Mouse (Mus musculus): ENCODE results near the gene Slc17a9.

Gene Slc17a9

DNA sequence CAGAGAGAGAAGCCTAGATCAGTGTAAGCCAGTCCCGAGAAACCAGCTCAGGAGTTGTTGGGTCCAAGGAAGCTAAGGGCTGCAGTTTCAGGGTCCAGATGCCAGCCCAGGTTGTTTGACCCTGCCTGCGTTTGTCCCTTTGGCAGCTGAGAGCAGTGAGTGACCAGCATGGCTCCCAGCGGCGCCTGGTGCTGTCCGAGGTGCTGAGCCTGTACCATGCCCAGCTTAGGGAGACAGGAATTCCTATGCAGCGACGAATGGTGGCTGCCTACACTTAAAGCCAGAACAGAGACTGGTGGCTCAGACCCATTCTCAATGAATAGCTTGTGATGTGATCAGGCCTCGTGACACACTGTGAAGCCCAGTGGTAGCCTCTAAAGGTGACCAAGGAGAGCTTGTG lies 30.8 kb downstream of the Slc17a9 start:
- no peak for DNase-seq

DNA sequence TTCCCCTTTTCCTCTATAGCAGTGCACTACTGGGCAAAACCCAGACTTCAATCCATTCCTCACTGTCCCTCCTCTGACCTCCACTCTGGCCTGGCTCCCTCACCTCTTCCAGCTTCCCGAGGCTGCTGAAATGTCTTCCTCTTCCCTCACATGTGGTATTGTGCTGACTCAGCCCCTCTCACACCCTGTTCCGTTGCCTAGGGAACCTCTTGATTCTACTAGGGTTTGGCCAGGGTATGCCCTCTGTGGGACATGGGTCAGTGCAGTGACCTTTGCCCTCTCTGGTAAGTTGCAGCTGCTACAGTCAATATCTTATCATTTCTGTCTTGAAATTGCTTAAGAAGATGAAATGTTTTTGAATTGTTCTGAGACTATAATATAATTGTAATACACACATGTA lies 31.7 kb downstream of the Slc17a9 start:
- DNase-seq, result no peak

DNA sequence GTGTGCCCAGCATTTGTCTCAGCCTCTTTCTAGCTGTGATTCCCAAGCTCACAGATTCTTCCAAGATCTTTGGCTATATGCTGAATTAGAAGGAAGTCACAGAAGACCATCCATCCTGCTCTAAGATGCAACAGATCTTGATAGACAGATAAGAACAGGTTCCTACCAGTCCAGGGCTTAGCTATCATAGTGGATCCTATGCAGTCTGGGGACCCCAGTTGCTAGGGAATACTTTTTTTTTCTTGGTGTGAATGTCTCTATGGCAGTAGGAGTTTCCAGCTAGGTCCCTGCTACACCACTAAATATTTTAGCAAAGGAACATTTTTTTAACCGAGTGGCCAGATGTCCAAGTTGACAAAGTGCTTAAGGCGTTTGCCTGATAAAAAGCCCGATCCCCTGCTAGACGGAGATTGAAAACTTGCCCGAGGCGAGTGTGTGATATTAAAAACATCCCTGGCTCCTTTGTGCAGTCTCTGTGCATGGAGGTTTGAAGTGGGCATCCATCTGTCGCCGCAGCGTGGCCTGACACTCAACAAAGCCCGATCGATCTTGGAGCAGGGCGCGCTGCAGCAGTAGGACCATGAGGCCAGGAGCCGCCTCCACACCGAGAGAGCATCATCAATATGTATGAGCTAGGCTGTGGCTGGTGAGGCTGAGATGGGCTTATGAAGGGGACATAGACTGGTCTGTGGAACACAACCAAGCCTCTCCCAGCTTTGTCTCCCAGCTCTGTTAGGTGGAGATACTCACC lies 33.6 kb downstream of the Slc17a9 start:
- no peak for DNase-seq

DNA sequence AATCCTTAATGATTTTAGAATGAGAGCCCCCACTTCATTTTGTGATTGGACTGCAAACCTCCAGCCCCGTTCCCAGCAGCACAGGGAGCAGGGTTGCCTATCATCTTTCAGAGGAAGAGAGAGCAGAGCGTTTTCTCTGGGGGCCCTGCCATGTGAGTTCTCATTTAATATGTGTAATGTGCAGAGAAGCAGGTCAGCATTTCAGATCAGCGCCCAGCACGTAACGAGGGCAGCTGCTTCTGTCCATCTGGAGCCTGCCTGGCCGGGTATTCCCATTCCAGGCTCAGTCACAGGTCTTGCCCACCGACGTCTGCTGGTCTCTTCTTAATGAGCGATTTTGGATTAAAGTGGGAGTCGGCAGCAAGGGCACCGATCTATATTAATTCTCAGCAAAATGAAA lies 39.9 kb downstream of the Slc17a9 start:
- no peak for DNase-seq

DNA sequence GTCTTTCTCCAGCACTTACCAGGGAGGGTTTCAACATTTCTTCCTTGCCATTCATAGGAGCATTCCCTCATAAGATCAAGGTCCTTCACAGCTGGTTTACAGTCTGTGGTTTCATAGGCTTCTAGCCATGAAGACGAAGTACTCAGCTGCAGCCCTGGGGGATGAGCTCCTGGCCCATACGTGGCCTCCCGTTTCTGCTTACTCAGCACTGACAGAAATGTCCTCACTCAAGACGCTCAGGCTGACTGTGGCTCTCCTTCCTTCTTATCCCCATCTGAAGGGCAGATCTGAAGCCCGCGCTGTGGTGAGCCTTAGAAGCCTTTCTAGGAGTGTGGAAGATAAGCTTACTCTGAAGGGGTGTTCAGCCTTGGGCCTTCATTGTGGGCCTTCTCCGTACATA lies 40.6 kb downstream of the Slc17a9 start:
- no peak for DNase-seq

DNA sequence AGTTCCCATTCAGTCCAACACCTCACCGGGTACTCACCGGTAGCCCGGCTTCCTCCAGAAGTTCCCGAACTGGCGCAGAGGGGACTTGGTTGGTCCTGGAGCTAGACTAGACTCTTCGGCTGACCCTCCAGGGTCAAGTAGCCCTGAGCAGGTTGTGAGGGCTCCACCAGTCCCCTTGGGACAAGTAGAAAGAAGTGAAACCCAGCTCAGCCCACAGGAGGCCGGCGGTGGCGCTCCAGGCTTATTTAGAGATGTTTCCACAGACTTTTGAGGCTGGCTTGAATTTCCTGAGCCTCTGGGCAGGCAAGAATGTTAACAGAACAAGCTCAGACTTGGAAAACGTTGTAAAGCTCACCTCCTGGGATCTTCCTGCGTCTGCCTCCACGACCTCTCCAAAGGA lies 50.2 kb downstream of the Slc17a9 start:
- no peak for DNase-seq

DNA sequence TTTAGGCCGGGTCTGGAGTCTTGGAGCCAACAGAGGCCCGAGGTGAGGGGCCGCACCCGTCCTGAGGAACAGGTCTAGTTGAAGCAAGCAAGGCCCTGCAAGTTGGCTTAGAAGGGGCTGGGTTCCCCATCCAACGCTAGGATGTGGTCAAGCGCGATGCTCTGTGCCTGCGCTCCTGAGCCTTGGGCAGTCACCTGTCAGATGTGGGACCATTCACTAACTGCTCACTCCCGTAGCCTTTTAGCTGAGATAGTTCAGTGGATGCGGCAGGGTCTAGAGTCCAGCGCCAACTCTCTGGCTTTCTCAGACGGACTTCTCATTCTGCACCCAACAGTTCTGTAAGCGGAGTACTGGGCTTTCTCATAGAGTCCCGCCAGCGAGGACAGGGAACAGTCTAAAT lies 50.6 kb downstream of the Slc17a9 start:
- no peak for DNase-seq

DNA sequence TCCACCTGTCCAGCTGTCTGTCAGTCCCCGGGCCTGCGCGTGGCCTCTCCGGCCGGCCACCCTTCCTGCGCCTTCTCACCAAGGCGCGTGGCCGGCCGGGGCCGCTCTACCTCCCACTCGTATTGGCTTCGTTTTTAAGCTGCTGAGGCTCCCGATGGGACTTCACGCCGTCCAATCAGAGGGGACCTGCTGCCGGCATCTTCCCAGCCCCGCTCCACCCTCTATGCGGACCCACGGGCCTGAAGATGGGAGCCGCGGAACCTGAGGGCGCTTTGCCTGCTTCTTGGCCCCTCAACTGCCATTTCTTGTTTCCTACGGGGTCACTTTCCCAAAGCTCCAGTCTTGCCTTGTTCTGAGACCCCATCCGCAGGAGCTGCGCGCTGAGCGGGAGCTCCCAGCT lies 51.7 kb downstream of the Slc17a9 start, which contains the start of gene Bhlhe23:
Gene Bhlhe23 (minus strand): TSS at position 108 of the 400 bp plus-strand sequence.
- no peak for DNase-seq

DNA sequence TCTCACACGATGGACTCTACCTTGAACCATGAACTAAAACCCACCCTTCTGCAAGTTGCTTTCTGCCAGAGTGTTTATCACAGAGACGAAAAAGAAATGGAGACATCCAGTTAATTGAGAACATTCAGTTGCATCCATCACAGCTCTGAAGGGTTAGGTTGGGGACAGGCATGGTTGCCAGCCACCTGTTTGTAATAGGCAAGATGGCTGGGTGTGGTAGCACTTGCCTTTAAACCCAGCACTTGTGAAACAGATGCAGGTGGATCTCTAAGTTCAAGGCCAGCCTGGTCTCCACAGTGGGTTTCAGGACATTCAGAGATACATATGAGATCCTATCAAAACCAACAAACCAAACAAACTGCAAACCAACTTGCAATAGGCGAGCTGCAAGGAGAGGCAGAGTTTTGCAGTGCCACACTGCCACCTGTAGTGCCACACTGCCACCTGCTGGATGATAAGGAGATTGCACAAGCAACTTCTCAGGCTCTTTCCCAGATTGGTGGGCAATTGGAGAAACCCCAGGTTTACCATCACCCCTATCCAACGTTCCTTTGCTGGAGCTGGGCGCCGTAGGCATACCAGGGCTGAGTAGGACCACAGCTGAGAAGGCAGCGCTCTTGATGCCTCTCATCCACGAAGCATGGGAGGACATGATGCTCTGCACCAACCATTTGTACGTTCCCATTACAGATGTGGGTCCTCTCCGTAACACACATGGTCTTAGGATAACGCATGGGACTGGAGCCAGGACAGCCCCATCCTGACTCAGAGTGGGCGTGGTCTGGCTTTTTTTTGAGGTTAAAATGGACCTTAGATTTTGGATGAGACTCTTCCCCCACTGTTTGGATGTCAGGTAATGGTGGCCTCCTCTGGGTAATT lies 54.4 kb downstream of the Slc17a9 start:
- DNase-seq, result peak; percentile 91

DNA sequence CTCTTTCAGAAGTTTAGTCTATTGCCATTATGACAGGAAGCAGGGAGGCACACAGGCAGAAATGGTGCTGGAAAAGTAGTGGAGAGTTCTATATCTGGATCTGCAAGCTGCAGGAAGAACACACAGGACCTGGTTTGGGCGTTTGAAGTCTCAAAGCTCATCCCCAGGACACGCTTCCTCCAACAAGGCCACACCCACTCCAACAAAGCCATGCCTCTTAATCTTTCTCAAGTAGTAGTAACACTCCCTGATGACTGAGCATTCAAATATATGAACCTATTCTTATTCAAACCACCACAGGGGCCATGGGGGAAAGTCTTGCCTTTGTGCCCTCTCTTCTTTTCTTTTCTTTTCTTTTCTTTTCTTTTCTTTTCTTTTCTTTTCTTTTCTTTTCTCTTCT lies 55.2 kb downstream of the Slc17a9 start:
- DNase-seq, result no peak

DNA sequence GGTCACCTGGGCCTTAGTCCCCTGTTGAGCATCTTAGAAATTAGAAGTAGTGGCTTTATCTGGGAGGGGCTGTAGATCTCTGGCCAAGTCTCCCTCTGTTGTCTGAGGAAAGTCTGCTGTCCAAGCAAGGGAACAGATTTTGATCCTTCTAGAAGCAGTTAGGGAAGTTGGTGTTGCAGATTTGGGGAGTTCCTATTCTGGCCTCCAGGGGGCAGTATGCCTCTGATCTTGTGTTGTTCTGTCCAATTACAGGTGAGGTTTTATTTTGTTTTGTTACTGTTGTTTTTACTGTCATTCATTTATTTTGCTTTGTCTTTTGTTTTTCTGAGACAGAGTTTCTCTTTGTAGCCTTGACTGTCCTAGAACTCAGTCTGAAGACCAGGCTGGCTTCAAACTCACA lies 61.7 kb downstream of the Slc17a9 start:
- DNase-seq, result no peak

DNA sequence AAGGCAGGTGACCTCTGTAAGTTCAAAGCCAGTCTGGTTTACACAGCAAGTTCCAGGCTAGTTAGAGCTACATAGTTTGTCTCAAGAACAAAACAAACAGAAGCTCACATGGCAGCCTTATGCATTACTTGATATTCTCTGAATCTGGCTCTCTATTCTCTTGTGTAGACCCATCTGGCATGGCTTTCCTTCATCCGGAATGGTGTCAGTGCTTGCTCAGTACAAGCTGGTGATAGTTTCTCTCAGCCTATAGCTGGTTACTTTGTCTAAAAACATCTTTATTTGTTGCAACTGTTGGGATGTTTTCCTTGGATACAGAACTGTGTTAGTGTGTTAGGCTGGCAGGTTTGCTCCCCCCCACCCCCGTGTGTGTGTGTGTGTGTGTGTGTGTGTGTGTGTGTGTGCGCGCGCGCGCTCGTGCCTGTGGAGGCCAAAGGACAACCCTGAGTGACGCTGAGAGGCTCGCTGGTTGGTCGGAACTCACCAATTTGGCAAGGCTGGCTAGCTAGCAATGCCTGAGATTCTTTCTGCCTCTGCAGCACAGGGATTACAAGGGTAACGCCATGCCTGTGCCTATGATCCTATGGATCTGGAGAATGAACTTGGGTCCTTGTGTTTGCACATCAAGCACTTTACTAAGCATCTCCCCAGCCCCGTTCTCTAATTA lies 62.6 kb downstream of the Slc17a9 start:
- peak; percentile 91 for DNase-seq

DNA sequence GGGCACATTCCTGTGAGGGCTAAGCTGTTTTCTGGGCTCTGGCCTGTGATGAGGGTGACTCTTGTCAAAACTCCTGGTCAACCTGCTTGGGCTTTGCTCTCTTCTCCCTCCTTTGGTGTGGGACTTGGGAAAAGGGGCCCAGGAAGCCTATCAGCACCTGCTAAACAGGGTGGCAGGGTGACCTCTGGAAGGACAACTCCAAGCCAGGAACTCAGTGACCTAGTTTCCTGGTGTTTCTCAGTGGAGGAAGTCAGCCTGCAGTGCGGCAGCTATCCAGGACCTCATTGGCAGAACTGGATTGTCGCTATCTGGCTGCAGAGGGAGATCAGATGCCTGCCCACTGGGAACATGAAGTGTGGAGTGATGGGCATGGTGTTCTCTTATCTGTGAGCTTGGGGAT lies 63.3 kb downstream of the Slc17a9 start:
- peak; percentile 97 for DNase-seq

DNA sequence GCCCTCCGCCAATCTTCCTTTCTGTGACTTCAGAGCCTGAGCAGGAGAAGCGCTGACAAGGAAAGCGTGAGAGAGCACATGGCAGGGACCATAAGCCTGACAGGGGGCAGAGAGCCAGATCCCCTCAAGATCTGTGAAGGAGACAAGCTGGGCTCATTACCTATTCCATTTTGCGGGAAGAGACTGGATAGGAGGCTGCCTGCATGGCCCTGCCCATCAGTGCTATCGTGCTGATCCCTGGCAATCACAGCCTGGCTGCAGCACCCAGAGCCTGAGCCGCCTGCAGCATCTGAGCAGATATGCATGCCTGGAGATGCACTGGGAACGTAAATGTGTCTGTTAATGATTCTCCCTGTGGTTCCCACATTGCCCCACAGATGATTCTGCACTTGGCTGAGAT lies 63.8 kb downstream of the Slc17a9 start:
- DNase-seq, result no peak

DNA sequence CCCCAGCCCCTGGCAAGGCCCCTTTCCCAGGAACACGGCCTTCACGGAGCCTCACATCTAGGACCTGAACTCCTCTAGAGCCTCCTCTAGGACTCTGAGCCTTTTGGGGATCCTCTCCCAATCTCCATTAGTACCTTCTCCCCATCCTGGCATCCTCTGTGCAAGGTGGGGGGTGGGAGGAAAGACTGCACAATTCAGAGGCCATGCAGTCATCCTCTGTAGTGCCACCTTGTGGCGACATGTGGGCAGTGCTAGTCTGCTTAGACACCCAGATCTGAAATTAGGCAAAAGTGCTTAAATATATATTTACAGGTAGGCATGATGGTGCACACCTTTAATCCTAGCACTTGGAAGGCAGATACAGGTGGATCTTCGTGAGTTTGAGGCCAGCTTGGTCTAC lies 66.6 kb downstream of the Slc17a9 start:
- no peak for DNase-seq
